Mouse (Mus musculus) ES-Bruce4 (cell line): ENCODE results near the gene Herpud2. TPM values are rescaled to one million over a fixed set of nuclear protein-coding genes. Genes with fewer than 3 reads are reported as not detected.
"Not testable (repeated sequence)": the region's sequence is repeated elsewhere in the genome, so short reads cannot be mapped to it uniquely, and the experiment has no call there.

Source experiments
- H3K27ac ChIP-seq: 2 replicates; pipeline ENCODE4 v1.5.1; 2012; ENCODE audit warnings: low read length, inconsistent platforms; ENCODE audit not compliant: insufficient read depth
- H3K27me3 ChIP-seq: 2 replicates; pipeline ENCODE4 v1.6.1; 2012; ENCODE audit warnings: mild to moderate bottlenecking, low read length, inconsistent platforms; ENCODE audit not compliant: control insufficient read depth, poor library complexity, insufficient read depth, severe bottlenecking
- H3K36me3 ChIP-seq: 2 replicates; pipeline ENCODE4 v1.6.1; 2012; ENCODE audit warnings: inconsistent platforms, mild to moderate bottlenecking, low read length, moderate library complexity; ENCODE audit not compliant: control insufficient read depth, poor library complexity, insufficient read depth, severe bottlenecking
- H3K4me1 ChIP-seq: one replicate; pipeline ENCODE4 v1.8.1; 2011; ENCODE audit warnings: low read length; ENCODE audit not compliant: control insufficient read depth, insufficient read depth
- H3K4me3 ChIP-seq: 2 replicates; pipeline ENCODE4 v1.5.1; 2011; ENCODE audit warnings: low read depth, mild to moderate bottlenecking, low read length
- H3K9ac ChIP-seq: 2 replicates; pipeline ENCODE4 v1.6.1; 2012; ENCODE audit warnings: low read depth, mild to moderate bottlenecking, inconsistent platforms; ENCODE audit not compliant: poor library complexity, severe bottlenecking
- H3K9me3 ChIP-seq: replicated peaks from 2 replicates; pipeline ENCODE4 v1.6.1; 2012; ENCODE audit warnings: mild to moderate bottlenecking, low read length, inconsistent platforms; ENCODE audit not compliant: control insufficient read depth, poor library complexity, insufficient read depth, severe bottlenecking
- CTCF ChIP-seq: IDR thresholded peaks from one replicate; pipeline ENCODE4 v1.8.1; 2011; ENCODE audit warnings: low read depth, low read length
- EP300 ChIP-seq: IDR thresholded peaks from 2 replicates; pipeline ENCODE4 v1.6.1; 2011; ENCODE audit warnings: low read depth, low read length; ENCODE audit not compliant: insufficient read depth
- POLR2A ChIP-seq: IDR thresholded peaks from one replicate; pipeline ENCODE4 v1.8.1; 2011; ENCODE audit warnings: low read length; ENCODE audit not compliant: insufficient read depth
- polyA plus RNA-seq: library from polyadenylated mRNA; stranded (reverse); fragments of >200 nt; gene quantifications from 2 replicates; pipeline ENCODE4 v1.2.4, GENCODE M21; 2011; ENCODE audit warnings: low read depth; ENCODE audit not compliant: missing spikeins, insufficient read depth, insufficient read length

Gene Herpud2
- polyA plus RNA-seq, 1 experiment, result 40.7 TPM

DNA sequence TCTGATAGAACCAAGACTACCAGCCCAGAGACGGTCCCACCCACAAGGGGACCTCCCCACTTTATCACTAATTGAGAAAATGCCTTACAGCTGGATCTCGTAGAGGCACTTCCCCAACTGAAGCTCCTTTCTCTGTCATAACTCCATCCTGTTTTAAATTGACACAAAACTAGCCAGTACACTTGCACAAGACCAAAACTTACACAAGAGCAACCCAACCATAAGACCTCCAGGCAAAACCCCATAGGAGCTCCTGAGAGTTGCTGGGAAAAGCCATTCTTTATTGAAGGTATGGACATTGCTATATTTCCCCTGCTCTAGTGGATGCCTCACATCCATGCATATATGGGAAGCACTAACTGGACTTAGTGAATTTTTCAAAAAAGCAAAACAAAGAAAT is 27.6 kb downstream of the Herpud2 start:
- Histone ChIP-seq H3K27me3 (no peaks in the 10 kb centered on the region), H3K4me3 (no peak overlapping the region), H3K9me3 (no peaks in the 10 kb centered on the region), H3K36me3 (no peaks in the 10 kb centered on the region), H3K27ac (no peak overlapping the region), H3K9ac (no peak overlapping the region), H3K4me1 (no peaks in the 10 kb centered on the region)
- no peak for TF ChIP-seq CTCF
- TF ChIP-seq EP300, result no peak
- TF ChIP-seq POLR2A, result no peak

DNA sequence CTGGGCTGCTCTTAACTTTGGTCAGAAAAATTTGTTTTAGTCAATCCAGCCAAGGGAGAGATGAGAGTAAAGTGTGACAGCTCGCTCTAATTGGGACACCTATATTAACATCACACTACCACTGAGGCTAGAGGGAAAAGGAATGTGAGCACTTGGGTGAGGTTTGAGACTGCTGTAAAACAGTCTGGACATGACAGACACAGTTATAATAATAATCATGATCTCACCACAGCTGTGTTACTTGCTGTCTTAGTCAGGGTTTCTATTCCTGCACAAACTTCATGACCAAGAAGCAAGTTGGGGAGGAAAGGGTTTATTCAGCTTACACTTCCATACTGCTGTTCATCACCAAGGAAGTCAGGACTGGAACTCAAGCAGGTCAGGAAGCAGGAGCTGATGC is 28.0 kb downstream of the Herpud2 start:
- H3K36me3 ChIP-seq, H3K9me3 ChIP-seq, H3K4me1 ChIP-seq, H3K4me3 ChIP-seq, H3K27me3 ChIP-seq, H3K9ac ChIP-seq, H3K27ac ChIP-seq: not testable (repeated sequence)

DNA sequence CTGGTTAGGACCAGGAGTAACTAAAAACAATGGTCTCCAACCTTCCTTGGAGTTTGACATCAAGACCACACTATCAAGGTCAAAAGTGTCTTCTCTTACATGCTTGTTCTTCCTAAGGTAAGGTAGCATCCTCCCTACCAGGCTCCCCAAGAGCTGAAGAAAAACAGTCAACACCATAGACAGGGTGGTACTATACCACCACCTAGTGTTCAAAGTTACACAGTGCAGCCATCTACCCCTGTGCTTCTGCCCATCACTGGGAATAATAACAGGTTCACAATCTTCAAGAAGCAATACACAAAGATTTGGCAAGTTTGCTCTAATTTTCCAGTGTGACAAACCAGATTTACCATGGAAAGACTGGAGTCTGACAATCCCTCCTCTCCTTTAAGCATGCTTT is 47.0 kb downstream of the Herpud2 start:
- no peak for TF ChIP-seq POLR2A
- no peak for TF ChIP-seq EP300
- no peak for TF ChIP-seq CTCF
- no peak overlapping the region for H3K4me3 ChIP-seq
- H3K9me3 ChIP-seq, result no peaks in the 10 kb centered on the region
- H3K4me1 ChIP-seq, result no peaks in the 10 kb centered on the region
- H3K9ac ChIP-seq, result no peak overlapping the region
- no peak overlapping the region for H3K27ac ChIP-seq
- no peaks in the 10 kb centered on the region for H3K27me3 ChIP-seq
- peaks cover 9% of the 10 kb centered on the region for H3K36me3 ChIP-seq

DNA sequence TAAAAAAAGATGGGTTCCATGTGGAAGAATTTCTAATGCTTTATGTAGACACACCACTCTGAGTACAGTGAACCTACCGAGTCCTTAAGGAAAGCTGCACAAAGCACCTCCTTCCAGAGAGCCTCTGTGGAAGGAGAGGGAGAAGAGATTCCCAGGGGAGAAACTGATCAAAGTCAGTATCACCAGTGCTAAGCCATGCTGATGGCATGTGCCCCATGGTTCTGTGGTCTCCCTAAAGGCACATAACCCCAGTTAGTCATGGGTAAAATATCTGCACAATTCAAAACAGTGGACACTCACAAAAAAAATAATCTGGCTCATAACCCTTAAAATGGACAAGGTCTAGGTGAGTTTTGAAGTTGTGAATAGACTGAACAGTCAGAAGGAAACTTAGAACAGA is 48.7 kb downstream of the Herpud2 start:
- no peak for TF ChIP-seq POLR2A
- no peak for TF ChIP-seq EP300
- TF ChIP-seq CTCF, result no peak
- no peak overlapping the region for H3K4me3 ChIP-seq

DNA sequence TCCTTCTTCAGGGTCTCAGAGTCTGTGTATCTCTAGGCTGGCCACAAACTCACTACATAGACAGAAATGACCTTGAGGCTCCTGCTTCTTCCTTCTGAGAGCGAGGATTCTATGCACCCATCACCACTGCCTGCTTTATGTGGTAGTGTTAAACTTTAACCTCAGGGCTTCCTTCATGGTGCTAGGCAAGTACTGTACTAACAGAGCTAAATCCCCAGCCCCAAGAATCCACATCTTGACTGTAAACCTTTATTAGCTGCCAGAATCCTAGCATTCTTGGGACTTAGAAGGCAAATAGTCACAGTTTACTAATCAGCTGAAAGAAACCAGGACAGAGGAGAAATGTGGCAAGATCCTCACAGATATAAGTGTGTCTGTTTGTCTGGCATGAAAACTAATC is 60.8 kb downstream of the Herpud2 start:
- no peaks in the 10 kb centered on the region for H3K36me3 ChIP-seq
- H3K9me3 ChIP-seq, result no peaks in the 10 kb centered on the region
- no peaks in the 10 kb centered on the region for H3K27me3 ChIP-seq
- no peak for TF ChIP-seq POLR2A
- no peak for TF ChIP-seq CTCF
- TF ChIP-seq EP300, result no peak
- no peaks in the 10 kb centered on the region for H3K4me1 ChIP-seq
- no peak overlapping the region for H3K4me3 ChIP-seq
- no peak overlapping the region for H3K9ac ChIP-seq
- H3K27ac ChIP-seq, result no peak overlapping the region

More for the DNA sequence above, 48.7 kb downstream of the Herpud2 start:
- Histone ChIP-seq H3K27me3 (no peaks in the 10 kb centered on the region), H3K4me1 (no peaks in the 10 kb centered on the region), H3K36me3 (peaks cover 4% of the 10 kb centered on the region; the same call in 1 of the 2 replicates), H3K9me3 (no peaks in the 10 kb centered on the region), H3K9ac (no peak overlapping the region), H3K27ac (no peak overlapping the region)

DNA sequence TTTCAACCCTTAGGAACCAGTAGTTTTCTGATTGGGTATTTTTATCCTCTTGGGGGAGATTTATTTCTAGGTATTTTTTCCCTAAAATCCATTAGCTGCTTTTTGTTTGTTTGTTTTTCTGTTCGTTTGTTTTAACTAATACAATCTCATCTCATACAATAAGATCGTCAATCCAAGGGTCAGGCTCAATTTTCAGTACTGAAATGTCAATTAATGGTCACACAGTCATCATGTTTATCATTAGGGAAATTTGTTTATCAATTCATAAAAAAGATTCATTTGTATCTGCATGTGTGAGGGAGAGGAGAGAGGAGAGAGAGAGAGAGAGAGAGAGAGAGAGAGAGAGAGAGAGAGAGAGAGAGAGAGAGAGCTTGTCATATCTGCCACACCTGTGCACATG is 62.5 kb downstream of the Herpud2 start, which contains the start of gene Gm10181:
Gene Gm10181 (plus strand): TSS at position 301 of the 400 bp plus-strand sequence.
- Histone ChIP-seq H3K4me1 (no peaks in the 10 kb centered on the region), H3K4me3 (no peak within 1 kb of the TSS), H3K9me3 (no peaks in the 10 kb centered on the region), H3K27ac (no peak within 1 kb of the TSS), H3K27me3 (no peaks in the 10 kb centered on the region), H3K36me3 (no peaks in the 10 kb centered on the region), H3K9ac (no peak within 1 kb of the TSS)
- TF ChIP-seq POLR2A (no peak), EP300 (no peak), CTCF (no peak)
